Comparison of ENCODE assay signal across 23 mouse cellular contexts in genomic region chr5:35611170-35611569, GRCm38 (mm10). TPM values are rescaled to one million over a fixed set of nuclear protein-coding genes. Genes with fewer than 3 reads are reported as not detected.
DNase-seq lines count a peak whose midpoint lies in the region; ATAC-seq and TF ChIP-seq lines count a peak whose summit lies in the region.
"Had no signal": no experiment of that assay in that cellular context is flagged by ENCODE, and none has a peak within 500 bp of the region (broad histone marks: within the 10 kb centered on the region; RNA-seq: fewer than 3 reads in every experiment).

No protein-coding gene starts in this region.

- no peak overlapping the region for H3K27ac ChIP-seq in testis, adult 2 months (ENCODE audit: control insufficient read depth, insufficient read depth, low read depth, low read length)
- no peak overlapping the region for H3K27ac ChIP-seq in midbrain, embryonic 11.5 days (ENCODE audit: low read depth, low read length)
- H3K27ac ChIP-seq: forebrain, embryonic 12.5 days; hindbrain, embryonic 12.5 days; intestine, embryonic 15.5 days; neural tube, embryonic 15.5 days had no signal

- DNase-seq in cerebellum, postnatal 10 days = peak; percentile 43 to 50
- DNase-seq in cerebellum, adult 18-20 months = no peak
- peak; percentile 39 for DNase-seq in heart, postnatal 4 days
- no peak for DNase-seq in heart, adult 8-10 months (ENCODE audit: low spot score)
- DNase-seq in testis, postnatal 14 days (ENCODE audit: low spot score) = no peak
- DNase-seq in midbrain, embryonic 11.5 days (ENCODE audit: low spot score, missing footprints) = no peak
- DNase-seq: adrenal gland, postnatal 14 days; cerebellum, adult 11 months; cerebellum, postnatal 36 days; liver, postnatal 0 days; right cerebral cortex, postnatal 14 days; spleen, adult 18-20 months; thymus, adult 18-20 months; thymus, postnatal 4 days had no signal

- no peak; the same call in 1 of the 2 replicates for TF ChIP-seq POLR2A in testis, adult 2 months (IDR thresholded peaks at IDR 0.05; ENCODE audit: control insufficient read depth, low read depth, low read length)

- H3K36me3 ChIP-seq in testis, adult 2 months (ENCODE audit: control insufficient read depth, insufficient read depth, low read length) = peaks cover 2% of the 10 kb centered on the region
- H3K36me3 ChIP-seq in midbrain, embryonic 11.5 days (ENCODE audit: control insufficient read depth, insufficient read depth, low read length) = no peaks in the 10 kb centered on the region
- H3K36me3 ChIP-seq: hindbrain, embryonic 12.5 days; intestine, embryonic 15.5 days; limb, embryonic 10.5 days had no signal

- no peaks in the 10 kb centered on the region for H3K4me1 ChIP-seq in testis, adult 2 months (ENCODE audit: control insufficient read depth, insufficient read depth, low read length)
- H3K4me1 ChIP-seq in midbrain, embryonic 11.5 days (ENCODE audit: control insufficient read depth, insufficient read depth, low read length) = peaks cover 12% of the 10 kb centered on the region

- 88% methylated on average over 9 of the region's 9 CpGs for WGBS in midbrain, embryonic 11.5 days

- H3K9ac ChIP-seq in midbrain, embryonic 11.5 days (ENCODE audit: low read length) = no peak overlapping the region
- H3K9ac ChIP-seq: forebrain, embryonic 12.5 days; hindbrain, embryonic 12.5 days; intestine, embryonic 15.5 days; liver, postnatal 0 days; neural tube, embryonic 15.5 days had no signal

- no peaks in the 10 kb centered on the region for H3K9me3 ChIP-seq in midbrain, embryonic 11.5 days (ENCODE audit: control insufficient read depth, low read length)
- H3K9me3 ChIP-seq: forebrain, embryonic 12.5 days; hindbrain, embryonic 12.5 days; intestine, embryonic 15.5 days; limb, embryonic 10.5 days; megakaryocyte, embryonic 14.5 days; neural tube, embryonic 15.5 days had no signal

- no peak for ATAC-seq in CD4-positive, CD25-positive, alpha-beta regulatory T cell, adult 4 months
- no peak for ATAC-seq in midbrain, embryonic 11.5 days (ENCODE audit: low FRiP score)
- ATAC-seq: intestine, embryonic 15.5 days; liver, postnatal 0 days; midbrain, embryonic 16.5 days had no signal

- H3K27me3 ChIP-seq in testis, adult 2 months (ENCODE audit: control insufficient read depth, insufficient read depth, low read length) = no peaks in the 10 kb centered on the region
- H3K27me3 ChIP-seq in midbrain, embryonic 11.5 days (ENCODE audit: control insufficient read depth, insufficient read depth, low read length) = no peaks in the 10 kb centered on the region
- H3K27me3 ChIP-seq: forebrain, embryonic 12.5 days; hindbrain, embryonic 12.5 days; intestine, embryonic 15.5 days; neural tube, embryonic 15.5 days had no signal

- peak overlapping the region; percentile 82 for H3K4me3 ChIP-seq in testis, adult 2 months (ENCODE audit: control insufficient read depth, low read depth, low read length)
- no peak overlapping the region for H3K4me3 ChIP-seq in midbrain, embryonic 11.5 days (ENCODE audit: low read depth, low read length)
- H3K4me3 ChIP-seq: forebrain, embryonic 12.5 days; hindbrain, embryonic 12.5 days; intestine, embryonic 15.5 days; limb, embryonic 10.5 days; megakaryocyte, embryonic 14.5 days; neural tube, embryonic 15.5 days had no signal

- no peak for TF ChIP-seq CTCF in testis, adult 2 months (IDR thresholded peaks at IDR 0.05; ENCODE audit: control insufficient read depth, insufficient read depth, insufficient replicate concordance, low read depth, low read length)

- no peak overlapping the region for H3K4me2 ChIP-seq in midbrain, embryonic 11.5 days
- H3K4me2 ChIP-seq: forebrain, embryonic 12.5 days; hindbrain, embryonic 12.5 days; intestine, embryonic 15.5 days; neural tube, embryonic 15.5 days had no signal

RNA-seq across cellular contexts. Expression of gene Acox3, which starts 28.3 kb away (rescaled TPM):
- total RNA-seq in heart, postnatal 4 days (2021) = 10 to 100 TPM; 20.8 to 23.6 TPM
- total RNA-seq in heart, adult 8-10 months (2022) = 10 to 100 TPM; 21.9 to 32.0 (median 26.4) TPM
- polyA plus RNA-seq in testis, adult 2 months (2012; rRNA removed) = 45.2 and 52.9 TPM in 2 replicates
- polyA plus RNA-seq in CD4-positive, CD25-positive, alpha-beta regulatory T cell, adult 4 months (2017; shearing (Covaris generic)) = 10 to 100 TPM; 19.1 to 42.0 TPM
- polyA plus RNA-seq in midbrain, embryonic 11.5 days (2014; fragmentation: Nextera tagmentation; extraction: Ambion mirVana) = 14.6 and 14.9 TPM in 2 replicates

RNA-seq across cellular contexts. Expression of gene Trmt44, which starts 36.3 kb away (rescaled TPM):
- 1 to 10 TPM; 4.1 to 4.6 TPM for total RNA-seq in heart, postnatal 4 days (2021)
- total RNA-seq in heart, adult 8-10 months (2022) = 1 to 10 TPM; 1.7 to 2.1 (median 2.0) TPM
- 4.7 and 4.8 TPM in 2 replicates for polyA plus RNA-seq in testis, adult 2 months (2012; rRNA removed)
- polyA plus RNA-seq in CD4-positive, CD25-positive, alpha-beta regulatory T cell, adult 4 months (2017; shearing (Covaris generic)) = 1 to 10 TPM; 2.5 to 2.9 TPM
- polyA plus RNA-seq in midbrain, embryonic 11.5 days (2014; fragmentation: Nextera tagmentation; extraction: Ambion mirVana) = 7.9 and 9.3 TPM in 2 replicates

Comparison
In these comparisons a context has a peak if more than half of its experiments do, and no peak if none do; other contexts are left out.
1. DNase-seq: peak in cerebellum, postnatal 10 days (2 of 2) and heart, postnatal 4 days (single experiment); none in cerebellum, adult 18-20 months (0 of 2), heart, adult 8-10 months (single experiment), testis, postnatal 14 days (single experiment) and midbrain, embryonic 11.5 days (single experiment).